Mouse (Mus musculus) cerebellum, adult 18-20 months (tissue): Measurements from ENCODE around the gene D630045J12Rik.
A peak's percentile ranks its signal among the peaks of the same experiment; 100 is the strongest.

ENCODE experiments used
- DNase-seq, 2 experiments: peaks; one replicate each; pipeline ENCODE4 v3.0.0; 2021

D630045J12Rik gene

DNA sequence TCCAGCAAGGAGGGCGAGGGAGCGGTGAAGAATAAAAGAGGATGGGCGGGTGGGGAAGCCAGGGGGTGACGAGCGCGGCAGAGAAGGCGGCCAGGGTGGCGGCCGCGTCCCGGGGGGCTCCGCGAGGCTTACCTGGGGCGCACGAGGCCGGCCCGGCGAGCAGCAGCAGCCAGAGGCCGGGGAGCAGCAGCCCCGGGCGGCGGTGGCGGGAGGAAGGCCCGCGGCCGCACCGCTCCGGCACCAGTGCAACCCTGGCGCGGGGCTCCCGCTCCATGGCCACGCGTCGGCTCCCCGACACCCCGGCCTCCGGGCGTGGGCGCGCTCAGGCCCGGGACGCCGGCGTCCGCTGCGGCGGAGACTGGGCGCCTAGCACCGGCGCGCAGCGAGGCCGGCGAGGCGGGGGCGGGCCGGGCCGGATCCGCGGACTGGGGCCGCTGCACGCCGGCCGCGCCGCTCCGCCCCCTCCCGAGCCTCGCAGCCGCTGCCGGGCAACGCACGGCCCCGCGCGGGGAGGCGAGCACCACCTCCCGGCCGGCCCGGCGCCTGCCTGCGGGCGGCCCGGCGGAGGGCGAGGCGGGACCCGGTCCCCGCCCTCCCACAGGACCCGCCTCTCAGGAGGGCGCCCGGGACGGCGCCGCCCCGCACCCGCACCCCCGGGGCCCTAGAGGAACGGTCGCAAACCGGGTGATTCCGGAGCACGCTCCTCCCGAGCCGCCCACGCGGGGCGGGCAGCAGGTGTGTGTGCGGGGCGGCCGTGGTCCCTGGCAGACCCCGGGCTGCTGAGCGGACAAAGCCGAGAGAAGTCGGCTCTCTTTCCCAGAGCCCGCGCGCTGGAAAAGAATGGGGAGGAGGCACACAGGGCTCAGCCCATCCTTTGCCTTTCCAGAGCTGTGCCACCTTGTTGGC is at the start of gene D630045J12Rik:
D630045J12Rik (minus strand) TSS at position 274 of the 906 bp plus-strand sequence.
- DNase-seq, result peak; percentile 70 to 86

DNA sequence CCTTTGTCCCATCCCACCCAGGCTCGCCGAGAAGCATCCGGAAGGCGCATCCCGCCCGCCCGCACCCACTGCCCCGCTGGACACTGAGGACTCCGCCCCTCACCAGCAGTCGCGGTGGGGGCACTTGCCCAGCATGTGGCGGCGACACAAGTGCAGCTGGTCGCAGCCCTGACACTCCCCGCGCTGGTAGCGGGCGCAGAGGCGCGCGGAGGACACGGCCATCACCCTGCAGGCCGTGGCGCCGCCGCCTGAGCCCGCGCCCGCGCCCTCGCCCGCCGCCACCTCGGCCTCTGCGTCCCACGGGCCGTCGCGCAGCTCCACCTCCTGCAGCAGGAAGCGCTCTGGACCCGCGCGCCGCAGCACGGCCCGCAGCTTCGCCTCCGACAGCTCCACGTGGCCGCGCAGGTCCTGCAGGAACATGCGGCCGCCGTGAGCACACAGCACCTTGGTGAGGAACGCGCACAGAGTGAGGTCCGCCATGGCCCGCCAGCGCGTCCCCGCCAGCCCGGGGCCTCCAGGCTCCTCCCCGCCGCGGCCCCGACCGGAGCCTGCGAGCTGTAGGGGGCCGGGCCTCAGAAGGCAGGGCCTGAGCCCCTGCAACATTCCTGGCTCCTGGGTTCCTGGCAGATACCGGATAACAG is 45.1 kb upstream of the D630045J12Rik start, which contains the start of gene Zc3hav1l:
Zc3hav1l (minus strand) TSS at position 499 of the 641 bp plus-strand sequence.
- DNase-seq, result peak; percentile 70 to 83

DNA sequence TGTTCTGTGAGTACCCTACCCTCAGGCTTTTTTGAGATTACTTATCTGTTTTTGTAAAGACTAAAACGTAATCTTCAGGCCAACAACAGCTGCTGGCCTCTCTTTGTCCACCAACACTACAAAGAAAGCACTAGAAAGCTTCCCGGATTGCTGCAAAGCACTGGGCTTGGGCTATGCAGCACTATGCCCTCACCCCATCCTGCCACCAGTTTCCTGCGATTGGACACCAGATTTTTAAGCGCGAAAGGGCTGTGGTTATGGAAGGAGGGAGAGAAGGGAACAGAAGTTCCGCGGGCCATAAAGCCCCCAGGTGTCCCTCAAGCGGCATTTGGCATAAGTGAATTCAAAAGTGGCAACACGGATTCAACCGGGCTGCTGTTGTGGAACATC is 44.4 kb upstream of the D630045J12Rik start:
- DNase-seq, result peak; percentile 31 to 41

DNA sequence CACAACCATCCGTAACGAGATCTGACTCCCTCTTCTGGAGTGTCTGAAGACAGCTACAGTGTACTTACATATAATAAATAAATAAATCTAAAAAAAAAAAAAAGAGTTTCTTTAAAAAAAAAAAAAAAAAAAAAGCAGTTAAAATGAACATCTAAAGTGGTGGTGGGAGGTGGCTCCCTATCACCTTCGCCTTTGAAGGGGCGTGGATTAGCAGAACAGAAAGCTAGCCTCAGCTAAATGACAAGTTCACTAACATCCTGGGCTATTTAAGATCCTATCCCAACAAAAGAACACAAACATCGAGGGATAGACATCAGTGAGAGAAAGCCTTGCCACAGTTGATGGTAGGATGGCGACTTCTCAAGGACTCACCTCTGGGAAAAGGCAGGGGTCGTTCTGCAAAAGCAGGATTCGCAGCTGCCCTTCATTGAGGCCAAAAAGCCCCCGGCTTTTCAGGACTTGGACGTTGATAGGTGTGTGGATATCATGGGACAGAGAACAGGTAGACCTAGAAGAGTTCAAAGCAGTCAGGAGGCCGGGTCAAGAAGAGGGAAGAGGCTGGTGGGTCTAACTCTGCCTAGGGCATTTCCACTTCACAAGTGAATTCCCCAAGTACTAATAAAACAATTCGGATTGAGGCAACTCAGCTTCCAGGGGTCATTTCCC is 43.9 kb upstream of the D630045J12Rik start:
- DNase-seq, result peak in 1 of 2 experiments; percentile 5

DNA sequence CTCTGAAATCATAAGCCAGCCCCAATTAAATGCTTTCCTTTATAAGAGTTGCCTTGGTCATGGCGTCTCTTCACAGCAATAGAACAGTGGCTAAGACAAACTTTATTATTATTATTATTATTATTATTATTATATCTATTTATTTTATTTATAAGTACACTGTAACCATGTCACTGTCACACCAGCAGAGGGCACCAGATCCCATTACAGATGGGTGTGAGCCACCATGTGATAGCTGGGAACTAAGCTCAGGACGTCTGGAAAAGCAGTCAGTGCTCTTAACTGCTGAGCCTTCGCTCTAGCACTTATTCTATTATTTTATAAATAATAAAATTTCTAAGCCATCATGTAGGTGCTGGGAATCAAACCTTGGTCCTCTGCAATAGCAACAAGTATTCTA is 39.9 kb upstream of the D630045J12Rik start:
- DNase-seq, result peak in 1 of 2 experiments; percentile 17

DNA sequence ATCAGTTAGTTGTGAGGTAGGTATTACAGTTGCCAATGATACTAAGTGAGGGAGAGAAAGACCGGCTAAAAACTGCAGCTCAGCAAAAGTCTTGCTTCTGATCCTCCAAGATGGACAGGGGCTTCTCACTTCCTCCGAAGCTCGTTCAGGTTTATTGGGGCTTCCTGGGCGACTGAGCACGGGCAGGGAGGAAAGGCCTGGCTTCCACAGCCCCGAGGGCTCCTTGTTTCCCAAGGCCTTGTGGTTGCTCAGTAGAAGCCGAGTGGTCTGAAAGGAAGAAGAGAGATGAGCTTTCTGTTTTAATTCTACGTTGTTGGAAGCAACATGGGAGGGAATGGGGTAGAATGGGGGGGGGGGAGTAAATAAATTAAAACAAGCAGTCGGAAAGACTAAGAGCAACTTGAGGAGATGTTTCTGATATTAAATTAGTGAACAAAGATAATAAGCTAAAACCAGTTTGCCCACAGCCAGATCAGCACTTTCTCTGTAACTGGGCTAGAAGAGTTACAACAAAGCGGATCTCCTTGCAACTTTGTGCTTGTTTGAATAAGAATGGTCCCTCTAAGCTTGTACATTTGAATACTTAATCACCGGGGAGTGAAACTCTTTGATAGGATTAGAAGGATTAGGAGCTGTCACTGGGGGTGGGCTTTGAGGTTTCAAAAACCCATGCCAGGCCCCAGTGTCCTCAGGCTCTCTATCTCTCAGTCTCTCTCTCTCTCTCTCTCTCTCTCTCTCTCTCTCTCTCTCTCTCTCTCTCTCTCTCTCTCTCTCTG is 39.2 kb upstream of the D630045J12Rik start:
- no peak for DNase-seq

DNA sequence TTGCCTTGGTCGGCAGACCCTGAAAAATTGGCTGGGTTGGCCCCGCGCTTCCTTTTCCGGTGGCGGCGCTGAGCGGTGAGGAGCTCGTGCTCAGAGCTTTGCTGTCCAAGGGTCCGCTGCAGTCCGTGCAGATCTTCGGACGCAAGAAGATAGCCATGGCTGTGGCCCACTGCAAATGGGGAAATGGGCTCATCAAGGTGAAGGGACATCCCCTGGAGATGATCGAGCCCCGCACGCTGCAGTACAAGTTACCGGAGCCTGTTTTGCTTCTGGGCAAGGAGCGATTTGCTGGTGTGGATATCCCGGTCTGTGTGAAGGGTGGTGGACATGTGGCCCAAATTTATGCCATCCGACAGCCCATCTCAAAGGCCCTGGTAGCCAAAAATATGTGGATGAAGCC is 30.6 kb upstream of the D630045J12Rik start:
- no peak for DNase-seq

DNA sequence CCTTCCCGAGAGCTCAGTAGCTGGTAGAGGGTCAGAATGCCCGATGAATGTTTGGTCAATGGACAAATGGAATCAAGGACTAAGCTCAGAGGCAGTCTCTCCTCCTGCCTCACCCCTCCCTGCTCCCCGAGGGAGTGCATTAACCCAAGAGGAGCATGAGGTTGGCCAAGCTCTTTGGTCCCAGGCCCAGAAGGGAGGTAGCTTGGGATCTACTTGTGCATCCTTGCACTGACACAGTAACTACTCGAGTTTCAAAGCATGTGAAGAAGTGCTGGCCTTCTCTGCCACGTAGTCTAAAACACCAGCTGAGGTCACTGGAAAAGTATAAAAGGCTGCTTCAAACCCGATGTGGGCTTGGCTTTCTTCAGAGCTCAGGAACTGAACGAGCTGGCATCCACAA is 10.7 kb upstream of the D630045J12Rik start:
- DNase-seq, result no peak

DNA sequence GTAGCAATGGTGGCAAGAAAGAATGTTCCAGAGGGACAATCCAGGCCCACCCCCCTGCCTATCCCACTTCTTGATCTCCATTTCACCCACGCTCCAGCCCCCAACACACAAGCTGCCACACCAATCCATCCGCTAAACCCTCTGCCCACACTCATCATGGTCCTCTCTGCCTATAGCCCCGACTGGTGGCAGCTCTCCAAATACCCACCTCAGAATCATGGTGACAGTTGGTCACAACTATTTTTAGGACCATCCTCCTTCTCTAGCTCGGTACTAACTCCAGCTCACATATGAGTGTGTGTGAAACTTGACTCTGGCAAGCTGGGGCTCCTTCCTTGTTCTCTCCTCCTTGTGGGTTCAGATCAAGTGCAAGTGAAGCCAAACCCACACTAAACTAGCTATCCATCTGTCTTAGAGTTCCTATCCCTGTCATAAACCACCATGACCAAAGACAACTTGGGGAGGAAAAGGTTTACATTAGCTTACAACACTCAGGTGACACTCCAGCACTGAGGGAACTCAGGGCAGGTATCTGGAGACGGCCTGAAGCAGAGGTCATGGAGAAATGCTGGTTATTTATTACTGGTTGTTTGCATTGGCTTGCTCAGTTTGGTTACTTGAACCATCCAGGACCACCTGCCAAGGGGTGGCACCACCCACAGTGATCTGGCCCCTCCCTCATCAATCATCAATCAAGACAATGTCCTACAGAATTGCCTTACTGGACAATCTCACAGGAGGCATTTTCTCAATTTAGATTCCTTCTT is 9.8 kb upstream of the D630045J12Rik start:
- no peak for DNase-seq

DNA sequence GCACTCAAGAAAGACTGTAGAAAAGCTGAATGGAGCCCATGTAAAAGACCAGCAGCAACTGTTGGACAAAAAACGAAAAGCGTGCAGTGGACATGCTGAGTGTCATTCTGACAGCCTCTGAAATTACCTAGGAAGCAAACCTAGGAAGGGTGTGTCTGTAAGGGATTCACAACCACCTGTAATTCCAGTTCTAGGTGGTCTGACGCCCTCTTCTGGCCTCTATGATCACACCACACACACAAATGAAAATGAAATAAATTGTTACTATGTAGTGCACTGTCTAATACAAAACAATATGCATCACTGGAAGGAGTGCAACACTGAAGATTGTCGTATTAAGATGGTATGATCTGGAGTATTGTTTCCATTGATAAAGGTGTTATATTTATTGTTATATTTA is 8.1 kb upstream of the D630045J12Rik start:
- DNase-seq, result no peak

DNA sequence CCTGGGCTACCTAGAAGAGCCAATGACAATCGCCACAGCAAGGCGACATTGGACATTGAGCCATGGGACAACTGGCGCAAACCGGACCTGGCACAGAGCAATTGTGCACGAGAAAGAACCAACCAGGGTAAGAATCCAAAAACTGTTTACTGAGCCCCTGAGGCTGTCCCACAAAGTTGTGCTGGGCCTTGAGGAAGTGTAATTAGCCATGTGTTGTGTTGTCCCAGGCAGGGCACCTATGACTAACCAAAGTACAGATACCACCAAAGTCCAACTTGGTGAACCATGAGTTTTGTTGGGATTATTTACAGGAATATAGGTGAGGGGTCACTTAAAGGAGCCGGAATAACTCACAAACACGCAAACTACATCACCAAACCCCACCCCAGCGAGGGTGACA is 3.7 kb upstream of the D630045J12Rik start:
- no peak for DNase-seq

DNA sequence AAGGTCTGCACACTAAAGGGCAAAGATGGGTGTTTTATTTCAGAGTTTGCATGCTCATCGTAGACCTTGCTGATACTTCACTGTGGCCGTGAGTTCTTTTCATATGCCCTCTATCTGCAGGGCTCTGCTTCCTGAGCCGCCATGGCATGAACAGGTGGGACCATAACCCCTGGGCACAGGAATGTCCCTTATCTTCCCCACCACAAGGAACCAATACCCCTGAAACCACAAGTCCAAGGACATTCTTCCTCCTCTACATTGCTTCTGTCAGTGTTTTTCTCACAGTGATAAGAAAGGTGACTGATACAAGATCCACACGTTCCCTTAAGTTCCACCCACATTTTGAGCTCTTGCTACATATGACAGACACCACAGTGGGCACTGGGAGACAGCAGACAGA is 3.0 kb upstream of the D630045J12Rik start:
- no peak for DNase-seq

DNA sequence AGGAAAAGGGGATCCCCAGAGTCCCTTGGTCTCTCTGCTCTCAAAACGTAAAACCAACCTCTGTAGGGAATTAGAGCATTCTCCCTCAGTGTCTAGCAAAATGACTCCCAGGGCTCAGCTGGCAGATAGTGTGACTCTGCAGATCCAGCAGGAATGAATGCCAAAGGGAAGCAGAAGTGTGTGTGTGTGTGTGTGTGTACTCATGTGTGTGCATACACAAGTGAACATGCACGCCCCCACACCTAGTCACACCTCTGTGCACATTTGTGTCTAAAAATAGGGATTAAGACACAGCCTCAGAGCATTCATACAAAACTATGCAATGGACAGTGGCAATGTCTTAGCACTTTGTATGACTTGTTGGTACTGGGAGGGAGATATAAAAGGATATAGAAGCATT is 2.0 kb upstream of the D630045J12Rik start:
- DNase-seq, result no peak

DNA sequence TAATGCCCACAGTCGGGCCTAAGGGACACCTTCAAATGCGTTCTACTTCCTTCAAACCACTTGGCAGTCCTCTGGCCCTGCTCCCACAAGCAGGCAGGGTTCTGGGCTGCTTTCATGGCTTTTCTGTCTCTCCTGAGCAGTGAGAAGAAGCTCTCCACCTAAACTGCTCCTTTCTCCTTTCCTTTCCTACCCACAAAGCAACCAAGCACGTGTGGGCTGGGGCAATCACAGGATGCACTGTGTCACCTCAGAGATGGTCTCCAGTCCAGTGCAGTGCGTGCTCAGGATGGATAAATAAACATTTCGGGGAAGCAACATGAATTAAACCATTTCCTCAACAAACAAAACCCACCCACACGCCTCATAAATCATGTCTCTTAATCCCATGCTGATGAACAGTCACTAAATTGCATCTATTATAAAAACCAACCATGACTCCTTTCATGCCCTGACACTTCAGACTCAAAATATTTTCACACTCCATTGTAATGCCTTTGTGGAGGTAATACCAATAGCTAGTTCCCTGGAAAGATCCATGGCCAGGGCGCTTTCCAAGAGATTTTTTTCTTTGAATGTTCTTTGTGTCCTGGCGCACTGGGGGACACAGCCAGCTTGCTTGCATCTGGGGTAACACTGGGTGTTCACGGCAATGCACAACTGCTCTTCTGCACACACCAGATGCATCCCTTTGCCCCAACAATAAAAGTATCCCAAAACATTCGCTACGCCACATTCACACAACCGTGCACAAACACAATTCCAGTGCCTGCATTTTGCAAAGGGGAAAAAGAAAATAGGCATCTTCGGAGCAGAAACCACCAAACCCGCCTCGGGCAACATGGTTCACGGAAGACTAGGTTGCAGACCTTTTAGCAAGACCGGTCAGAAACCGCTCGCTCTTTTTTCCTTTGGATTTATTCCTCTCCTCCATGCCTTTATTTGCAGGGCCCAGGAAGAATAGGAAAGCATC is 758 bp downstream of the D630045J12Rik start:
- peak; percentile 26 to 47 for DNase-seq

DNA sequence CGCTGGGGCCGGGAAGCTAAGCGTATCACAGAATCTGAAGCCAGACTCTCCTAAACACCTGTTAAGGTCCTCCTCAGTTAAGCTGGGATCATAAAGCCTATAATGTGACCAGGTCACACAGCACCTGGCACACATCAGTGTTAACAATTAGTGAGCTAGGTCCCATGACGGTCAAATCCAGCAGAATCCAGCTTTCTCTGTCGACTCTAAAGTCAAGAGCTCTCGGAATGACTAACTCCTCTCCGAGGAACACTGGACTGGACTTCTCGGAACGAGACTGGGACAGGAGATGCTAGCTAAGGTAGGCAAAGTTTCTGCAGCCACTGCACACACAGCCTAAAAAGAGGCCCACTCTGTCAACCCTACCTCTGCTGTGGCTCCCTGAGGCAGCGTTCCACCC is 1.7 kb downstream of the D630045J12Rik start:
- no peak for DNase-seq

DNA sequence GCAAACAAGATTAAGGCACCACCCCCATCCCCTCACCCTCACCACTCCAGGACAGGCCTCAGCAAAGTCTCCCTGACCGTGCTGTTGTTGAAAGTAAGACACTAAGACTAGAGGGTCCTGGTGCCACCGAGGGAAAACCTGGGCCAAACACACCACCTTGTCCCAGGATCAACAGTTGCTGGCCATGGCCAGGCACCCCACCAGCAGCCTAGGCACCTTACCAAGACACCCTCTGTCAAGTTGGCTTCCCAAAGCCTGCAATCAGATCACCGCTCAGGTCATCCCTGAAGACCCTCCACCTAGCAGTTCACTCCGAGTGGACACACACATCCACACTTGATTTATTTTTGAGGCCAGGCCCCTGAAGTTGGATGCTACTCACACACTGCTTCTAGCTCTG is 2.3 kb downstream of the D630045J12Rik start:
- DNase-seq, result peak; percentile 49 to 53

DNA sequence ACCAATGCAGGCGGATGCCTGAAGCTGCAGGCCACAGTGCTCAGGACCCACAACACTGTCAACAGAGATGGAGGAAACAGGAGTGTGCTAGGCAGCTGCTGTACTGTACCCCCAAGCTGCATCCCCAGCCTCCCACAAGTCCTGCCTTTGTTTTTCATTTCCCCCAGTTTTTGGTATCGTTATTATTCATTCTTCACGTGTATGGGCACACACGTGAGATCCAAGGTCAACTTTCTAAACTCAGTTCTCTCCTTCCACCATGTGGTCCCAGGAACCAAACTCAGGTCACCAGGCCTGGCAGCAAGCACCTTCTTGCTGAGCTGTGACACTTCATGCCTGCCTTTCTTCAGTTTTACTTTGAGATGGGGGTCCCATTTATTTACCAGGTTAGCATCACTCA is 6.4 kb downstream of the D630045J12Rik start:
- no peak for DNase-seq

DNA sequence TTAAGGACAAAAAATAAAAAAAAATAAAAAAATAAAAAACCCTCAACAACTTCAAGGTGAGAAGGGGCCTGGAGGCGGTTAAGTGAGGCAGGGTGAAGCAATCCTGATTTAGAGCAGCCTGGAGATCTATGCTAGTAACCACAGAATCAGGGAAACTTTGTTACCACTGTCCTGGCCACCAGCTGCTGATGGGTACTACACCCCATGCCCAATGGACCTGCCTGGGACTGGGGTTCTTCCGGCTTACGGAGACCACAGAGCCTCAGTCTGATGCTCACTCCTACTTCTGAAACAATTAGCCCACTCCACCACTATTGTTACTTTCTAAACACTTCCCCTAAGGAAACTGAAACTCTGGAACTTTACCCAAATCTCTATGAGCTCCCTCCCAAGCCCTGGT is 9.0 kb downstream of the D630045J12Rik start:
- no peak for DNase-seq

DNA sequence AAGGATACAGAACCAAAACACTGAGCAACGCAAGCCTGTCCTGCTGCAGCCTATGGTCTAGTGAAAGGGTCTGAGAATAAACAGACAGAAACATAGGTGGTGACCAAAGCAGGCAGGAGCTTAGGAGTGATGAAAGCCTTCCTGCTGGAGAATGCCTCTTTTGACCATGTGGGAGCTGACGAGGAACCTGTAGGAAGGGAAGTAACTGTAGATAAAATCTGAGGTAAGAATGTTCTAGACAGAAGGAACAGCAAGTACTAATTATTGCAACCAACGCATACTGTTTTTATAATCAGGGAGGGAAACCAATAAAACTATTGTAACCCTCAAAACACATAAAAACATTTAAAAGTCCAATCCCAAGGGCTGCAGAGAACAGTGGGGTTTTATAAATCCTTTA is 9.6 kb downstream of the D630045J12Rik start:
- no peak for DNase-seq

DNA sequence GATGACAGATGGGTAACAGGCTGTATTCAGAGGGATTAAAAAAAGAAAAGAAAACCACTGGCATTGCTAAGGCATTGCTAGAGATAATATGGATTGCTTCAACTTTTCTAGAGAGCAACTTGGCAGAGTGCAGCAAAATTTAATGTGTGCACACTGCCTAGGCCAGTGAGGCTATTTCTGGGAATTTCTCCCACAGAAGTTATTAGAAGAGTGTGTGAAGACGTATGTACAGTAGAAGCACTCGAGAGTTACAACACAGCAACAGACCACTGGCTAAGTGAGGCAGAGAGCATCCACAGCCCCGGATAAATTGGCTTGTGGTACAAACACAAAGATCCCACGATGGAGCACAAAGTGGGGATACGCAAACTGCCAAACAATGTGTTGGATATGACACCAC is 11.0 kb downstream of the D630045J12Rik start:
- no peak for DNase-seq
